Mouse (Mus musculus): Measurements from ENCODE around the gene Larp4b.
"Not testable (repeated sequence)": the region's sequence is repeated elsewhere in the genome, so short reads cannot be mapped to it uniquely, and the experiment has no call there.

Larp4b gene

GRCm38 (mm10) chr13:9093316-9094155 lies at the start of gene Larp4b:
Gene Larp4b, plus strand, starts transcription at chr13:9093881.
- DNase-seq (ENCODE audit: low spot score) = peak; percentile 96

- DNase-seq (ENCODE audit: low spot score) = no peak
These were observed 49.0 kb upstream of the Larp4b start for GRCm38 (mm10) chr13:9044731-9045130.

- DNase-seq (ENCODE audit: low spot score) = not testable (repeated sequence)
These were observed 41.5 kb upstream of the Larp4b start for GRCm38 (mm10) chr13:9052049-9052691.

- DNase-seq (ENCODE audit: low spot score) = no peak
These were observed 36.4 kb upstream of the Larp4b start for GRCm38 (mm10) chr13:9057277-9057676.

GRCm38 (mm10) chr13:9058706-9059105 lies 35.0 kb upstream of the Larp4b start:
- DNase-seq (ENCODE audit: low spot score) = no peak

GRCm38 (mm10) chr13:9061394-9061793 lies 32.3 kb upstream of the Larp4b start:
- no peak for DNase-seq (ENCODE audit: low spot score)

- DNase-seq (ENCODE audit: low spot score) = no peak
These were observed 29.5 kb upstream of the Larp4b start for GRCm38 (mm10) chr13:9064196-9064595.

- no peak for DNase-seq (ENCODE audit: low spot score)
These were observed 27.6 kb upstream of the Larp4b start for GRCm38 (mm10) chr13:9066107-9066506.

- DNase-seq (ENCODE audit: low spot score) = no peak
These were observed 22.7 kb upstream of the Larp4b start for GRCm38 (mm10) chr13:9071008-9071407.

GRCm38 (mm10) chr13:9073818-9074217 lies 19.9 kb upstream of the Larp4b start:
- DNase-seq (ENCODE audit: low spot score) = no peak

- DNase-seq (ENCODE audit: low spot score) = no peak
These were observed 17.7 kb upstream of the Larp4b start for GRCm38 (mm10) chr13:9075825-9076592.

- no peak for DNase-seq (ENCODE audit: low spot score)
These were observed 11.4 kb upstream of the Larp4b start for GRCm38 (mm10) chr13:9082128-9082883.

- no peak for DNase-seq (ENCODE audit: low spot score)
These were observed 702 bp downstream of the Larp4b start for GRCm38 (mm10) chr13:9094186-9094980.

GRCm38 (mm10) chr13:9099289-9099688 lies 5.6 kb downstream of the Larp4b start:
- no peak for DNase-seq (ENCODE audit: low spot score)

GRCm38 (mm10) chr13:9100517-9100916 lies 6.8 kb downstream of the Larp4b start:
- DNase-seq (ENCODE audit: low spot score) = no peak

- DNase-seq (ENCODE audit: low spot score) = no peak
These were observed 12.6 kb downstream of the Larp4b start for GRCm38 (mm10) chr13:9106246-9106645.

- DNase-seq (ENCODE audit: low spot score) = no peak
These were observed 13.5 kb downstream of the Larp4b start for GRCm38 (mm10) chr13:9106992-9107858.

GRCm38 (mm10) chr13:9113735-9114134 lies 20.1 kb downstream of the Larp4b start:
- no peak for DNase-seq (ENCODE audit: low spot score)

- no peak for DNase-seq (ENCODE audit: low spot score)
These were observed 27.3 kb downstream of the Larp4b start for GRCm38 (mm10) chr13:9120835-9121542.
